Mouse (Mus musculus) stomach, postnatal 0 days (tissue): ENCODE data around the gene Sppl2a.

ENCODE experiments used
- CTCF ChIP-seq: IDR thresholded peaks from 2 replicates; pipeline ENCODE4 v1.5.1; 2016; ENCODE audit warnings: antibody characterized with exemption, low read depth, mild to moderate bottlenecking, moderate library complexity
- EP300 ChIP-seq: optimal IDR thresholded peaks from 2 replicates; pipeline ENCODE3; 2016; ENCODE audit warnings: antibody characterized with exemption

DNA sequence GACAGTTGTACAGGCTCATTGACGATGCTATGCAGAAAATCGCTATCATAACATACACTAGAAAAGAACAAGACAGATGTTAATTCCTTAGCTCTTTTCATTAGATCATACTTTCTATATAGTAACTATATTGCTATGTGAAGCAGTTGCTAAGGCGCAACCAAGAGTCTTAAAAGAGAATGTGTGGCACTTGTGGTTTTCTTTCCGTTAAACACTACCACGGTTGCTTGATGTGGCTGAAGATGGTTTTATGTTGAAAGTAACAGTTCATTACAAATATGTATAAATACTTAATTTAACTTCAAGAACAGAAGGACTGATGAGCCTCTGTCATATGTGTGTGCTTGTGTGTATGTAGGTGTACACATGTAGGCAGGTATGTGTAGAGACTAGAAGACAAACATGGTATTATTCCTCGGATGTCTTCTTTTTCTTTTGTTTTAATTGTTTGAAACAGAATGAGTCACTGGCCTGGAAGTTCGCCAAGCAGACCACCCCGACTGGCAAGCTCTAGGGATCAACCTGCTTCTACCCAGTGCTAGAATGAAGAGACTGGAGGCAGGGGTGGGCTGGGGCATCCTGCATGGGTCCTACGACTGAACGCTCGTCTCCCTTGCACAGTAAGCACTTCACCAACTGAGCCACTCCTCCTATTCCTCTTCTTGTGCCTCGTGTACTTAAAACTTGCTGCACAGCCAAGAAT lies 12.5 kb downstream of the Sppl2a start:
- no peak for TF ChIP-seq CTCF
- TF ChIP-seq EP300, result no peak
